Mouse (Mus musculus): Measurements from ENCODE around the gene Pfkfb1. TPM values are rescaled to one million over a fixed set of nuclear protein-coding genes. Genes with fewer than 3 reads are reported as not detected.

Pfkfb1 gene
- total and polyA plus RNA-seq, 3 experiments, result 5.8 to 24.6 (median 8.9) TPM

- DNase-seq, result no peak
These were observed 89.5 kb downstream of the Pfkfb1 start for GRCm38 (mm10) chrX:150677505-150677904.

Small RNAs within 50 kb of the gene (microRNA-seq; reads per million reads assigned to microRNA genes)
- 0 reads per million in 2 experiments for gene Mir3620

Other genes with a start within 250 kb of the Pfkfb1 start
- 10 to 100 TPM; 17.4 to 31.8 TPM for gene Tmem29, start 129.1 kb upstream of the Pfkfb1 start, total RNA-seq (2021)
- gene Tmem29, start 129.1 kb upstream of the Pfkfb1 start, polyA plus RNA-seq (2012; rRNA removed), result 1.00 and 1.1 TPM in 2 replicates
- 10 to 100 TPM; 24.8 to 27.5 TPM for gene Alas2, start 40.9 kb upstream of the Pfkfb1 start, total RNA-seq (2021)
- 2.2 and 3.6 TPM in 2 replicates for gene Alas2, start 40.9 kb upstream of the Pfkfb1 start, polyA plus RNA-seq (2012; rRNA removed)
- 10 to 100 TPM; 13.1 to 13.9 TPM for gene Apex2, start 1.6 kb downstream of the Pfkfb1 start, total RNA-seq (2021)
- 6.4 and 7.8 TPM in 2 replicates for gene Apex2, start 1.6 kb downstream of the Pfkfb1 start, polyA plus RNA-seq (2012; rRNA removed)
- 10 to 100 TPM; 10.0 to 10.5 TPM for gene Tro, start 69.4 kb downstream of the Pfkfb1 start, total RNA-seq (2021)
- 3.0 and 4.0 TPM in 2 replicates for gene Tro, start 69.4 kb downstream of the Pfkfb1 start, polyA plus RNA-seq (2012; rRNA removed)
- gene Maged2, start 226.1 kb downstream of the Pfkfb1 start, total RNA-seq (2021), result 100 to 1,000 TPM in 1 of 2 experiments, 10 to 100 TPM in 1; 83.9 to 107 TPM
- gene Maged2, start 226.1 kb downstream of the Pfkfb1 start, polyA plus RNA-seq (2012; rRNA removed), result 36.6 and 45.6 TPM in 2 replicates